Mouse (Mus musculus): ENCODE measurements around the gene Gm13420.

DNA sequence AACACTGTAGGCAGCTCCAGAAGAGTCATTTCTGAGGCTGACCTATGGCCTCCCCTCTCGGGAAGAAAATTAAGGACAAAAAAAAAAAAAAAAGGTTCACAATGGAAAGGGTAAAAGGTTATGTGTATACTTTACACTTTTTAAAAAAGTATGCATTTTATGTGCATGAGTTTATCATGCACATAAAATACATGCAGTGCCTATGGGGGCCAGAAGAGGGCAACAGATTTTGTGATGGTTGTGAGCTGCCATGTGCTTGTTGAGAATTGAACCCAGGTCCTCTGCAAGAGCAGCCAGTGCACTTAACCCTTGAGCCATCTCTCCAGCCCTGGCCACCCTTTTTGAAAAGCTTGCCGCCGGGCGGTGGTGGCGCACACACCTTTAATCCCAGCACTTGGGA lies 3.6 kb downstream of the Gm13420 start:
- no peak for TF ChIP-seq CTCF (conservative IDR thresholded peaks at IDR 0.05; ENCODE audit: insufficient read depth, insufficient read length, low read depth, low read length)
- TF ChIP-seq POLR2A (IDR thresholded peaks at IDR 0.05; ENCODE audit: low read depth, low read length), result no peak
